Mouse (Mus musculus) embryonic facial prominence, embryonic 15.5 days (tissue): Measurements from ENCODE around the gene Tfe3. TPM values are rescaled to one million over a fixed set of nuclear protein-coding genes. Genes with fewer than 3 reads are reported as not detected.
"Not testable (repeated sequence)": the region's sequence is repeated elsewhere in the genome, so short reads cannot be mapped to it uniquely, and the experiment has no call there.

Source experiments
- ATAC-seq: fragments of 200-750 bp; cut with Nextera tagmentation; 2 replicates; pipeline ENCODE4 v1.8.0; 2017; ENCODE audit warnings: low read depth, moderate TSS enrichment; ENCODE audit not compliant: insufficient number of reproducible peaks, low FRiP score, low TSS enrichment
- H3K27ac ChIP-seq: fragments of 300-500 bp; sonication (generic); replicated peaks from 2 replicates; pipeline ENCODE4 v1.5.1; 2015; ENCODE audit warnings: mild to moderate bottlenecking, inconsistent platforms
- H3K27me3 ChIP-seq: fragments of 300-500 bp; sonication (generic); 2 replicates; pipeline ENCODE4 v1.6.1; 2015; ENCODE audit warnings: inconsistent platforms
- H3K36me3 ChIP-seq: fragments of 300-500 bp; sonication (generic); 2 replicates; pipeline ENCODE4 v1.6.1; 2015; ENCODE audit warnings: mild to moderate bottlenecking, inconsistent platforms
- H3K4me1 ChIP-seq: fragments of 300-500 bp; sonication (generic); 2 replicates; pipeline ENCODE4 v1.6.1; 2015; ENCODE audit warnings: inconsistent platforms
- H3K4me2 ChIP-seq: fragments of 300-500 bp; sonication (generic); replicated peaks from 2 replicates; pipeline ENCODE4 v1.6.1; 2015; ENCODE audit warnings: mild to moderate bottlenecking, inconsistent platforms
- H3K4me3 ChIP-seq: fragments of 300-500 bp; sonication (generic); replicated peaks from 2 replicates; pipeline ENCODE4 v1.5.1; 2015; ENCODE audit warnings: mild to moderate bottlenecking, inconsistent platforms
- H3K9ac ChIP-seq: fragments of 300-500 bp; sonication (generic); 2 replicates; pipeline ENCODE4 v1.6.1; 2015; ENCODE audit warnings: inconsistent platforms
- H3K9me3 ChIP-seq: fragments of 300-500 bp; sonication (generic); replicated peaks from 2 replicates; pipeline ENCODE4 v1.6.1; 2016; ENCODE audit warnings: inconsistent platforms
- WGBS: fragments of 180-500 bp; shearing (Covaris S2); methylation state at CpG from one replicate; pipeline ENCODE4 v1.1.7; 2015; 5-methylcytosine and 5-hydroxymethylcytosine counted together
- polyA plus RNA-seq: library from polyadenylated mRNA; unstranded; fragments of >200 nt; fragmentation: Nextera tagmentation; extraction: Ambion mirVana; gene quantifications from 2 replicates; pipeline ENCODE4 v1.2.1, GENCODE M21; 2015

Gene Tfe3
- 32.8 and 35.9 TPM in 2 replicates for polyA plus RNA-seq

- ATAC-seq, result peak; percentile 97
- no peaks in the 10 kb centered on the region for H3K9me3 ChIP-seq
- H3K9ac ChIP-seq, result peak within 1 kb of the TSS; percentile 53
- WGBS, result 17% methylated on average over 38 of the region's 38 CpGs
- H3K4me2 ChIP-seq, result peak within 1 kb of the TSS; percentile 57
- peaks cover 7% of the 10 kb centered on the region; the same call in 1 of the 2 replicates for H3K36me3 ChIP-seq
- peaks cover 7% of the 10 kb centered on the region; the same call in 1 of the 2 replicates for H3K4me1 ChIP-seq
- peak within 1 kb of the TSS; percentile 66 for H3K27ac ChIP-seq
- no peaks in the 10 kb centered on the region for H3K27me3 ChIP-seq
- H3K4me3 ChIP-seq, result peak within 1 kb of the TSS; percentile 63
Measured at GRCm38 (mm10) chrX:7762137-7762920, at the start of gene Tfe3. Gene Tfe3 (plus strand): TSS chrX:7762560.

- H3K4me3 ChIP-seq, result peak overlapping the region; percentile 35
- H3K4me1 ChIP-seq, H3K27ac ChIP-seq, H3K27me3 ChIP-seq, H3K36me3 ChIP-seq, H3K9ac ChIP-seq, H3K9me3 ChIP-seq: not testable (repeated sequence)
- 25% methylated on average over 6 of the region's 12 CpGs for WGBS
- peak overlapping the region; percentile 40 for H3K4me2 ChIP-seq
- peak; percentile 30; the same call in 1 of the 2 replicates for ATAC-seq
Measured at GRCm38 (mm10) chrX:7713764-7714134, 48.6 kb upstream of the Tfe3 start.

GRCm38 (mm10) chrX:7714135-7714899, 48.0 kb upstream of the Tfe3 start, which contains the start of gene Wdr45:
Gene Wdr45 (plus strand): TSS chrX:7714333.
- peak; percentile 96 for ATAC-seq
- H3K9me3 ChIP-seq, H3K27ac ChIP-seq, H3K4me1 ChIP-seq, H3K27me3 ChIP-seq, H3K36me3 ChIP-seq, H3K9ac ChIP-seq: not testable (repeated sequence)
- Histone ChIP-seq H3K4me2 (peak within 1 kb of the TSS; percentile 40), H3K4me3 (peak within 1 kb of the TSS; percentile 35)
- WGBS, result 14% methylated on average over 38 of the region's 60 CpGs

DNA sequence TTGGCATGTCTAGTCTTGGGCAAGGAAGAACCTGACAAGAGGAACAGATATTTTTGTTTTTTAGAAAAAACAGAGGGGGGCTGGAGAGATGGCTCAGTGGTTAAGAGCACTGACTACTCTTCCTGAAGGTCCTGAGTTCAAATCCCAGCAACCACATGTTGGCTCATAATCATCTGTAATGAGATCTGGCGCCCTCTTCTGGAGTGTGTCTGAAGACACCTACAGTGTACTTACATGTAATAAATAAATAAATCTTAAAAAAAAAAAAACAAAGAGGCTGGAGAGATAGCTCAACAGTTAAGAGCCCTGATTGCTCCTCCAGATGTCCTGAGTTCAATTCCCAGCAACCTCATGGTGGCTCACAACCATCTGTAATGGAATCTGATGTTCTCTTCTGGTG, 46.3 kb upstream of the Tfe3 start:
- H3K4me1 ChIP-seq, H3K27ac ChIP-seq, H3K9me3 ChIP-seq, H3K4me3 ChIP-seq, H3K36me3 ChIP-seq, ATAC-seq, H3K4me2 ChIP-seq, H3K9ac ChIP-seq, H3K27me3 ChIP-seq: not testable (repeated sequence)
- WGBS, result 48% methylated on average over 1 of the region's 1 CpGs

DNA sequence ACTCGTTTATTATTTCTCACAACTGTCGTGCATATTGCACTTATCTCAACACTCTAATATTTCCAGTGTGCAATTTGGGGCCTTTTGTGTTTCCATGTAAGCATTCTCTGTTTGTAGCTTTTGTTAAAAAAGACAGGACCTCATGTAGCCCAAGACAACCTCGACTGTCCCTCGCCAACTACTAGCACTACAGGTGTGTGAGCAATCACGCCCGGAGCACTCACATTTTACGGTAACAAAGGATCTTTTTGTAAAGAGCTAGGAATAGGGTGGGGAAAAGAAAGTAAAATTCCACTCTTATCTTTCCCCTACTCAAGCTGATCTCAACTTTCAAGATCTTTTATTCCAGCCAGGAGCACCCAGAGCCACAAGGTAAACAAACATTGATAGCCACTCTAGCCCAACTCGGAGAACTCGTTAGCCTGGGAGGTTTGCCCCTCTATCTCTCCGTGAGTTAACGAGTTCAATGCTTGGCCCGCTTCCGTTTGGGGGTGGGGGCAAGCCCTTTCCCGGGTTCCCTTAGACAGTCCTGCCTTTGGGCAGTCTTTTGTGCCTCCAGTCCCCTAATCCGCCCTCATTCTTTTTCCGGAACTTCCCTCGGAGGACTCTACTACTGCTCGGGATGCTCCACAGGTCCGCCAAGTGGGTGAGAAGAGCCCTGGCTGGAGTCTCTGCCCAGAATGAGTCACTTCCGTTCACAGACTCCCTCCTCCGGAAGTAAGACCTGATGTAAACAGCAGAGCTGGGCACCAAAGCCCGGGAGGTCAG, 40.7 kb upstream of the Tfe3 start, which contains the start of gene Gm45208:
TSS of gene Gm45208 (plus strand) at position 732 of the 768 bp plus-strand sequence.
- Histone ChIP-seq H3K27ac (peak within 1 kb of the TSS; percentile 95), H3K36me3 (0 out of 2 replicates have a peak, but pooled peaks cover 7% of the 10 kb centered on the region), H3K4me3 (peak within 1 kb of the TSS; percentile 59), H3K27me3 (no peaks in the 10 kb centered on the region), H3K9ac (peak within 1 kb of the TSS; percentile 39), H3K9me3 (no peaks in the 10 kb centered on the region), H3K4me2 (peak within 1 kb of the TSS; percentile 56), H3K4me1 (no peaks in the 10 kb centered on the region)
- 21% methylated on average over 22 of the region's 22 CpGs for WGBS
- peak; percentile 81 for ATAC-seq

DNA sequence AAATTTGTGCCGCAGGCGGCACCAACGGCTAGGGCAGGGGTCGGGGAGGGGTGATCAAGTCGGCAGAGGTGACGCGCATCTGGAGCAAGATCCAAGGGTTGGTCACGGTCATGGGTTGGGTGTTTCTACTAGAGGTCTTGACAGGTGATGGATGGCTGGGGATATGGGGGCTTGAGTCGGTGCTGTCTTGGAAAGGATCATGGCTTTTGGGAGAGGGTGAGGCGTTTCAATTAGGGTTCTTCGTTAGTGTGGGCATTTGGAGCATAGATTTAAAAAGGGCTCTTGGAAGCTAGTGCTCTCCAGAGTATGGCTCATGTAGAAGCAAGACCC, 40.1 kb upstream of the Tfe3 start:
- Histone ChIP-seq H3K27me3 (no peaks in the 10 kb centered on the region), H3K9ac (peak overlapping the region; percentile 39), H3K4me1 (no peaks in the 10 kb centered on the region), H3K4me2 (peak overlapping the region; percentile 56), H3K9me3 (no peaks in the 10 kb centered on the region), H3K27ac (peak overlapping the region; percentile 95; the same call in 1 of the 2 replicates), H3K36me3 (0 out of 2 replicates have a peak, but pooled peaks cover 9% of the 10 kb centered on the region), H3K4me3 (peak overlapping the region; percentile 59)
- WGBS, result 12% methylated on average over 11 of the region's 11 CpGs
- no peak for ATAC-seq

- H3K36me3 ChIP-seq, result 0 out of 2 replicates have a peak, but pooled peaks cover 9% of the 10 kb centered on the region
- no peak for ATAC-seq
- H3K9me3 ChIP-seq, result no peaks in the 10 kb centered on the region
- no peak overlapping the region for H3K27ac ChIP-seq
- peak overlapping the region; percentile 39 for H3K9ac ChIP-seq
- H3K27me3 ChIP-seq, result no peaks in the 10 kb centered on the region
- whole genome bisulfite sequencing, result 19% methylated on average over 4 of the region's 4 CpGs
- no peaks in the 10 kb centered on the region for H3K4me1 ChIP-seq
- H3K4me3 ChIP-seq, result peak overlapping the region; percentile 59
- peak overlapping the region; percentile 56 for H3K4me2 ChIP-seq
Measured at GRCm38 (mm10) chrX:7722691-7723090, 39.7 kb upstream of the Tfe3 start.

GRCm38 (mm10) chrX:7724135-7724534, 38.2 kb upstream of the Tfe3 start:
- Histone ChIP-seq H3K27ac (no peak overlapping the region), H3K4me3 (no peak overlapping the region), H3K27me3 (no peaks in the 10 kb centered on the region), H3K9ac (no peak overlapping the region), H3K4me2 (no peak overlapping the region), H3K36me3 (0 out of 2 replicates have a peak, but pooled peaks cover 9% of the 10 kb centered on the region), H3K4me1 (0 out of 2 replicates have a peak, but pooled peaks cover 1% of the 10 kb centered on the region), H3K9me3 (no peaks in the 10 kb centered on the region)
- ATAC-seq, result no peak
- 65% methylated on average over 7 of the region's 7 CpGs for WGBS

GRCm38 (mm10) chrX:7725841-7726240, 36.5 kb upstream of the Tfe3 start:
- Histone ChIP-seq H3K9ac (no peak overlapping the region), H3K4me2 (no peak overlapping the region), H3K36me3 (0 out of 2 replicates have a peak, but pooled peaks cover 9% of the 10 kb centered on the region), H3K4me1 (0 out of 2 replicates have a peak, but pooled peaks cover 4% of the 10 kb centered on the region), H3K27ac (no peak overlapping the region), H3K27me3 (no peaks in the 10 kb centered on the region), H3K4me3 (no peak overlapping the region), H3K9me3 (no peaks in the 10 kb centered on the region)
- whole genome bisulfite sequencing, result 90% methylated on average over 12 of the region's 12 CpGs
- ATAC-seq, result no peak

DNA sequence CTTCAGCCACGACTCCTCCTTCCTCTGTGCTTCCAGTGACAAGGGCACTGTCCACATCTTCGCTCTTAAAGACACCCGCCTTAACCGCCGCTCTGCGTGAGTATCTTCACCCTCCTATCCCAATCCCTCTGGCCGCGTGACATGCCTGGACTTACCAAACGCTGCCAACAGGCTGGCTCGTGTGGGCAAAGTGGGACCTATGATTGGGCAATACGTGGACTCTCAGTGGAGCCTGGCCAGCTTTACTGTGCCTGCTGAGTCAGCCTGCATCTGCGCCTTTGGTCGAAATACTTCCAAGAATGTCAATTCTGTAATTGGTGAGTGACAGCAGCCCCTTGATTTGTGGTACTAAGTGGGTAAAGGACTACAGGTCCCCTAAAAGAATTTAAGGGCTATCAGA, 35.2 kb upstream of the Tfe3 start:
- no peak overlapping the region for H3K9ac ChIP-seq
- no peak for ATAC-seq
- WGBS, result 89% methylated on average over 13 of the region's 13 CpGs
- H3K27ac ChIP-seq, result no peak overlapping the region
- 0 out of 2 replicates have a peak, but pooled peaks cover 9% of the 10 kb centered on the region for H3K36me3 ChIP-seq
- no peak overlapping the region for H3K4me2 ChIP-seq
- no peaks in the 10 kb centered on the region for H3K27me3 ChIP-seq
- no peak overlapping the region for H3K4me3 ChIP-seq
- 0 out of 2 replicates have a peak, but pooled peaks cover 4% of the 10 kb centered on the region for H3K4me1 ChIP-seq
- no peaks in the 10 kb centered on the region for H3K9me3 ChIP-seq
